Comparison of ENCODE assay signal across 15 mouse cellular contexts in the genomic region with DNA sequence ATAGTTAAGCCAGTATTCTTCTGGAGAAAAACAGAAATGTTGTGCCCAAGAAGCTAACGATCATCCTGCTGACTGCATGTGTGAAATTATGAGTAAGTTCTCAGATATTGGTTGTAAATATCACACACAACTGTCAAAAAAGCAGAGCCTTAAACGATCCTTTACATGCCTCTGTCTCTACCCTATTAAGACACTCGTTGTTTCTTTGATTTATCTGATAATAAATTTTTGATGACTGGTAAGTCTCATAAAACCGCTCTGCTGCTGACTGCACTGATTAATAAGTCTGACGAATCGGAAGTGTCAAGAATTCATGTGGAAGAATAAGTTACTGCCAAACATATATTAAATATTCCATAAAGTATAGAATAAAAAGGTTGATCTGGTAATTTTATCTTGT.
"Had no signal": no experiment of that assay in that cellular context is flagged by ENCODE, and none has a peak within 500 bp of the region (broad histone marks: within the 10 kb centered on the region; RNA-seq: fewer than 3 reads in every experiment).

No protein-coding gene starts in this region.

- H3K4me1 ChIP-seq: neural tube, embryonic 12.5 days; stomach, embryonic 15.5 days had no signal

- H3K27ac ChIP-seq: neural tube, embryonic 12.5 days; stomach, embryonic 15.5 days; stomach, postnatal 0 days had no signal

- H3K27me3 ChIP-seq: neural tube, embryonic 12.5 days; stomach, embryonic 15.5 days had no signal

- H3K4me3 ChIP-seq: neural tube, embryonic 12.5 days; stomach, embryonic 15.5 days had no signal

- H3K9ac ChIP-seq: neural tube, embryonic 12.5 days; stomach, embryonic 15.5 days had no signal

- DNase-seq: retina, postnatal 1 day; right cerebral cortex, adult 18-20 months; right cerebral cortex, postnatal 14 days; right cerebral cortex, postnatal 25 days; right cerebral cortex, postnatal 4 days; spleen, adult 18-20 months; thymus, adult 18-20 months; thymus, adult 2 months; thymus, postnatal 14 days; thymus, postnatal 25 days; thymus, postnatal 36 days; thymus, postnatal 4 days had no signal

- H3K36me3 ChIP-seq: neural tube, embryonic 12.5 days; stomach, embryonic 15.5 days had no signal

- H3K4me2 ChIP-seq: neural tube, embryonic 12.5 days; stomach, embryonic 15.5 days had no signal

- H3K9me3 ChIP-seq: neural tube, embryonic 12.5 days; stomach, embryonic 15.5 days had no signal
